Mouse (Mus musculus) heart, postnatal 36 days (tissue): ENCODE data around the gene Gm9918. TPM values are rescaled to one million over a fixed set of nuclear protein-coding genes. Genes with fewer than 3 reads are reported as not detected.
A peak's percentile ranks its signal among the peaks of the same experiment; 100 is the strongest.
"Not testable (repeated sequence)": the region's sequence is repeated elsewhere in the genome, so short reads cannot be mapped to it uniquely, and the experiment has no call there.

Source experiments
- DNase-seq, 2 experiments: peaks; one replicate each; pipeline ENCODE4 v3.0.0; 2021 to 2022
- intact Hi-C: fragments of 180-260 bp; cut with DNase I; formaldehyde crosslinking; loops from one replicate; pipeline ENCODE4 v1.15.1; 2025
- total RNA-seq, 2 experiments: library from RNA; stranded (reverse); gene quantifications; 2 replicates each; pipeline ENCODE4 v1.2.3; 2021

Gm9918 gene
- total RNA-seq: not detected

DNA sequence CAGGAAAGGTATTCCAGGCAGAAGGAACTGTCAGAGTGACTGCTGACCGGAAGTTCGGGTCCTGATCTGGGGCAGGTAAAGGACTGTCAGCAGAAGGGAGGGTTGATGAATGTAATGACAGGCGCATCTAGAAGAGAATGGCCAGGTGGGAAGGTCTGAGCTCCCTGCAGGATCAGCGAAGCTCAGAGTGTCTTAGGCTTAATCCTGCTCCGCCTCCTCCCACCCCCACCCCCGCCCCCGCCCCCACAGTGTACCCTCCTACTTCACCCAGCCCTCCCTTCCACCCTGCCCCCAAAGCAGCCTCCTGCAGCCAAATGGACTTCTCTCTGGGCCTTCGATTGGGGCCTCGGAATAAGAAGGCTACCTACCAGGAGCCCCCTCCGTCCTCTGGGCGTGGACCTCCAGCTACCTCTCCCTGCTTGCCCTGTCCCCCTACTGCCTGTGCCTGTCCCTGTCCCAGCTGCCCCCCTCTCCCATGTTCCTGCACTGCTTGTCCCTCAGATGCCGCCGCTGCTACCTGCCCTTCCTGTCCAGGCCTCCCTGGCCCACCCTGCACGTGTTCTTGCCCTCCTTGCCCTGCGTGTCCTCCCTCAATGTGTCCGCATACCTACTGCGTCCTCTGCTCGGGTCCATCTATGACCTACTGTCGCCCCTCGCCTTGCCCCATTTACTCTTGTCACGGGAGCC is at the start of gene Gm9918:
TSS of gene Gm9918 (plus strand) at position 290 of the 687 bp plus-strand sequence.
- DNase-seq: no peak
- intact Hi-C loops: no loop called here

DNA sequence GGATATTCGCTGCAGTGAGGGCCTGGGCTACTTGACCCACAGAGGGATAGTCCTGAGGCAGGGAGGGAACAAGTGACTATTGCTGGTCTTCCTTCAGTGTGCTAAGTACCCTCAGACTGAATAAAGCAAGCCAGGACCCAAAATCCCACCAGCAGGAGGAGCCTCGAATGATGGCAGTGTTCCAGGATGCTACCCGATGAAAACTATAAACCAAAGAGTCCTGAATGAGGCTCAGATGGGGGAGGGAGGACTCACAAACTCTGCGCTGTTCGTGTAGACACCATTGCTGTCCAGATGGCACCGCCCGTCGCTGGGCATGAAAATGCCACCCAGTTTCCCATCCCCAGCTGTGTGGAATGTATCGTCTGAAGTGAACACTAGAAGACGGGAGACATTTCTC is 48.0 kb upstream of the Gm9918 start:
- DNase-seq: no peak
- intact Hi-C loops: loop anchor here (5.0 kb wide), 1 partner anchor 235 kb away; no protein-coding TSS in a partner anchor

DNA sequence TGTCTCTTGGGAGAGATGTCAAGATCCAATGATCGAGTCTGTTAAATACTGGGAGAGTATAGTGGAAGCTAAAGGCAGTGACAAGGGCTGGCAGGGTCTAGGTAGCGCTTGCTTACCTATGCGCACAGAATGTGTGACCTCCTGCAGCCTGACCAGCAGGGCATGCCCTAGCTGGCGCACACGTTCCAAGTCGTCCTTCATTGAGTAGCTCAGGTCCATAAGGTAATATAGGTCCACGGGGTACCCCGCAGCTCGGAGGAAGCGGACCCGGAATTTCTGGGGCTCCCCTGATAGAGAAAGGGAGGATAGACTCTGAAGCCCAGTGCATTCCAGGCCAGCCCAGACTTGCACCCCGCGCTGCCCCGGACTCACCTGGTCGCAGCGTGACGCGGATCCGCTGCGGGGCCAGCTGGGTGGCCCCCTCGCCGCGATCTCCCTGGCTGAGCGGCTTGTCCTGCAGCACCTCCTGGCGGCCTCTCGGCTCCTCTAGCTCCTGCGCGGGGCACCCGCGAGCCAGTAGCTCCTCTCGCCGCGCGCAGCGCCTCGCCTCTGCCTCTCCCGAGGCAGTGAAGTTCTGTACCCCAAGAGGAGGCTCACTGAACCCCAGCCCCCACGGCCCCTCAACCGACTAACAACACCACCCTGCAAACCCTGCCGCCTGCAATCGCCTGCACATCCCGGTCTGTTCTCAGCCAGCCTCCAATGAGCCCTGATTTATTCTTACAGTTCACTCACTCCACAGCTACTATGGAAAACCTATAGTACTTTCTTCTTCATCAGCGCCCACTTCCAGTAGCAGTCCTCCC is 46.0 kb upstream of the Gm9918 start:
- intact Hi-C loops: loop anchor here (1.0 to 5.0 kb wide), 2 partner anchors 46 to 237 kb away; no protein-coding TSS in a partner anchor
- peak; percentile 85 for DNase-seq

DNA sequence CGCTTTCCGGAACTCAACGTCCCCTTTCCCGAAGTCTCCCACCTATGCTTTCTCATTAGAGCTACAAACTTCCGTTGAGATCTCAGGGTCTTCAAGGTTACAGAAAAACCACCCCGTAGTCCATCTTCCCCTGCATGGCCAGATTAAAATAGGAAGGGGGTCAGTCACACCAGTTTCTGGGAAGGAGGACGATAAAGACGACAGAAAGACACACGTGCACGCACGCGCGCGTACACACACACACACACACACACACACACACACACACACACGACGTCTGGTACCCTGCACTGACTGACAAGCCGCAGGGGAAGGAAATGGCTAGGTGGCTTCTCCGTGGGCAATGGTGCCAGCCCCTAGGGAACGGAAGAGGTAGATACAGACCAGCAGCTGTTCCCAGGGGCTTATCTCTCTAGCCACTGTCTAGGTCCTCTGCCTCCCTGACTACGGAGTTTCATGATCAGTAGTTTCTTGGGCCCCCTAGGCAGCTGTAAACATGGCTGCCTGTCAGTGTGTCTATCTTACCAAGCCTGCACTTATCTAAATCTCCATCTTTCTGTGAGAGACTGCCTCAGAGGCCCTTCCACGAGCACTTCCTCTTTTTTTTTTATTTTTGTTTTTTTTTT is 45.3 kb upstream of the Gm9918 start:
- no peak for DNase-seq
- intact Hi-C loops: loop anchor here (1.0 to 5.0 kb wide), 2 partner anchors 47 to 238 kb away; no protein-coding TSS in a partner anchor

DNA sequence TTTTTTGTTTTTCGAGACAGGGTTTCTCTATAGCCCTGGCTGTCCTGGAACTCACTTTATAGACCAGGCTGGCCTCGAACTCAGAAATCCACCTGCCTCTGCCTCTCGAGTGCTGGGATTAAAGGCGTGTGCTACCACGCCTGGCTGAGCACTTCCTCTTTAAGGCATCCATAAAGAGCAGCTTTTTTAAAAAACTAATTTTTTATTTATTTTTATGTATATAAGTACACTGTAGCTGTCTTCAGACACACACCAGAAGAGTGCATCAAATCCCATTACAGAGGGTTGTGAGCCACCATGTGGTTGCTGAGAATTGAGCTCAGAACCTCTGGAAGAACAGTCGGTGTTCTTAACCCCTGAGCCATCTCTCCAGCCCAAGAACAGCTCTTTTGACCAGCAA is 44.7 kb upstream of the Gm9918 start:
- intact Hi-C loops, DNase-seq: not testable (repeated sequence)

DNA sequence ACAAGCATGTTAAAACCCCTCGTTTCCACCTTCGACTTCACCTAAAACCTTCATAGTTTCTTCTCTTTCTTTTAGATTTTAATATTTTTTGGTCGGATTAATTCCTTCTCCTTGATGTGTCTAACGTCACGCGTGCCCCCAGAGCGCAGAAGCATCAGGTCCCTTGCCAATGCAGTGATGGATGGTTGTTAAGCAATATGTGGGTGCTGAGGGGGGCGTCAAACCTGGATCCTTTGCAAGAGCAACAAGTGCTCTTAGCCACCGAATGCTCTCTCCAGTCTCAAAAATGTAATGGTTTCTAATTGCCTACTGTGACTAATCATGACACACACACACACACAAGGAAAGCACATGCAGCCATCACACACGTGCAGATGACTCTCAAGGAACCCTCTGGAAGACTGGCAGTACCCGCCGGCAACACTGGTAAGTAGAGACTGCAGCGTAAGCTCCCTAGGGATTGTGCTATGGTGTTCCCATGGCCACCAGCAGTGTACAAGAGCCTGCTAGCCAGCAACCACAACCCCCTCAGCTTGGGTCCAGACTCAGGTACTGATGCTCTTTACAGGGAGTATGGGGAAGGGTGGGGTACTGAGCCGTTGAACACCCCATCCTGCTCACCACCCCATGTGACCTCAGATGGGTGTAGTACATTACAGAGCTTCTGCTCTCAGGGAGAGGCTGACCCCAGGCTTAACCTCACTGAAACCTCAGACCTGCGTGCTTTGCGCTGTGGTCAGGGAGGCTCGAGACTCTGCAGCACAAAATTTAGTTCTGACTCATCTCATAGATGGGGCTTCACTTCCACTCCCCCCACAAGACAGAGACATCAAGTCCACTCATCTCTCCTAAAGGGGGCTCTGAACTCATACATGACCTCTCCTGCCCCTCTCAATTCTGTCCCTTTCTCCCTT is 39.7 kb upstream of the Gm9918 start:
- intact Hi-C loops: no loop called here
- DNase-seq: no peak

DNA sequence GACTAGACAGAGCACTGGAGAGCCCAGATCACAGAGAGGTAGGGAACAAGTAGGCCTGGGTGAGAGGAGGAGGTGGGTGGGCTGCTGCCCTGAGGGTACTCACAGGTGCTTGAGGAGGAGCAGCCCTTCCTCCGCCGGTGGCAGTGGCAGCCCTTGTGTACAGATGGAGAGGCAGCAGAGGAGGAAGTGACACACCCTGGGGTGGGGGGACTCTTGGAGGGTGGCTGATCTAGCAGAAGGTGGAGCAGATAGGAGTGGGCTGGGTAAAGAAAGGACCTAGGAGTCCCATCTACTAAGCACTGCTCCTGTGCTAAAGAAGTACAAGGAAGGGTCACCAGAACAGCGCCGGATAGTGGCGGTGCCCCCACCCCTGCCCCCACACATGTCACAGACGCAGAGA is 38.6 kb upstream of the Gm9918 start, which contains the start of gene Itgb7:
TSS of gene Itgb7 (minus strand) at position 197 of the 400 bp plus-strand sequence.
- intact Hi-C loops: no loop called here
- no peak for DNase-seq

DNA sequence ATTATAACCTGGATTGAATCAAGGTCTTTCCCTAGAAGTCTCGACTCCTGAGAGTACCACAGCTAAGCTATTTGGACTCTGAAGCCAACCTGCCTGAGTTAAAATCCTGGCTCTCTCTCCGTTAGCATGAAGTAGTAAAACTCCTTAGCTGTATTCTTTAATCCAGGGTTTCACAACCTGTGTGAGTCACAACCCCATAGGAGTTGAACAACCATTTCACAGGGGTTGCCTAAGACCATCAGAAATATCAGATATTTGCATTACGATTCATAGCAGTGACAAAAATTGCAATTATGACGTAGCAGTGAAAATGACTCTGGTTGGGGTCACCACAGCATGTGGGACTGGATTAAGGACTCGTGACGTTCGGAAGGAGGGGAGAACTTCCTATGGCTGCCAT is 37.6 kb upstream of the Gm9918 start:
- intact Hi-C loops: no loop called here

DNA sequence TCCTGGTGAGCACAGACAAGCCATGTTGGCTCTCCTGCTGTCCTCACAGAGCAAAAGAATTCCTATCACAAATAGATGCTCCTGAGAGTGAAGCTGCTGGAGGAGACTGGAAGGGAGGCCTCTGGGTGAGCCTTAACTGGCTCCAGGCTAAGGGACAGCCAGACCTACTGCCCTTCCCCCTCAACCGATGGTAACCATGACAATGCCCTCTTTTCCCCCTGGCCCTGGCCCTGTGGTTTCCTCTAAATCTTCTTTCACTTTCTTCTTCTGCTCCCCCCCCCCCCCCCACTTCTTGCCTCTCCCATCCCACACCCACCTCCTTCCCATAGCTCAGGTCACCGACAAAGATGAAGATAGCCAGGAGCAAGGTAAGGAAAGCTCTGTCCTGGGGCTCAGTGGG is 36.5 kb upstream of the Gm9918 start:
- no peak for DNase-seq
- intact Hi-C loops: no loop called here

More for the DNA sequence above, 37.6 kb upstream of the Gm9918 start:
- no peak for DNase-seq

DNA sequence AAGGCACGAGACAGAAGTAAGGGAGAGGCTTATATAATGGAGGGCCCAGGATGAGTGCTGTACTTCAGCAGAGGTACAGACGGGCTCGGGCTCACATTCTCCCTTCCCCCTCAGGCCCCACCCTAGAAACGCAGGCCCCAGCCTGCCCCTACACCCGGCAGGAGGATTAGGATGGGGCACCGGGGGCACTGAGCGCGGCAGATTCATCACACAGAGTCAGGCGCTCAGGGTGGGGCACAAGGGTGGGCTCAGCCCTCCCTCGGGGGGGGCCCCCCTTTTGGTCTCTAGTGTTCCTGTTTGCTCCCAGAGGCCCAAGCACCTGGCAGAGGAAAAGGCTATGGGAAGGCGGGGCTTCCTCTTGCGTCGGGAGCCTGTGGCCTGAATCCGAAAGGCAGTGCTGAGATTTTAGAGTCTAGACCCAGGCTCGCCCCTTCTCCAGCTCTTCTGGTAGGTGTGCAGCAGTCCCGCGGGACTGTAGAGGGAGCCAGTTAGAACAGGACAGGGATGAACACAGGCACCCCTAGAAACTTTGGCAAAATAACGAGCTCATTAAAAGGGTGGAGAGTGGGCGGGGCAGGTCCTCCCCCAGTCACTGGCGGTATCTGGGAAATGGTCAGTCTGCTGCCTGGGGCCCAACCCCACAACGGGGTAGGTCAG is 34.9 kb upstream of the Gm9918 start:
- intact Hi-C loops: no loop called here

DNA sequence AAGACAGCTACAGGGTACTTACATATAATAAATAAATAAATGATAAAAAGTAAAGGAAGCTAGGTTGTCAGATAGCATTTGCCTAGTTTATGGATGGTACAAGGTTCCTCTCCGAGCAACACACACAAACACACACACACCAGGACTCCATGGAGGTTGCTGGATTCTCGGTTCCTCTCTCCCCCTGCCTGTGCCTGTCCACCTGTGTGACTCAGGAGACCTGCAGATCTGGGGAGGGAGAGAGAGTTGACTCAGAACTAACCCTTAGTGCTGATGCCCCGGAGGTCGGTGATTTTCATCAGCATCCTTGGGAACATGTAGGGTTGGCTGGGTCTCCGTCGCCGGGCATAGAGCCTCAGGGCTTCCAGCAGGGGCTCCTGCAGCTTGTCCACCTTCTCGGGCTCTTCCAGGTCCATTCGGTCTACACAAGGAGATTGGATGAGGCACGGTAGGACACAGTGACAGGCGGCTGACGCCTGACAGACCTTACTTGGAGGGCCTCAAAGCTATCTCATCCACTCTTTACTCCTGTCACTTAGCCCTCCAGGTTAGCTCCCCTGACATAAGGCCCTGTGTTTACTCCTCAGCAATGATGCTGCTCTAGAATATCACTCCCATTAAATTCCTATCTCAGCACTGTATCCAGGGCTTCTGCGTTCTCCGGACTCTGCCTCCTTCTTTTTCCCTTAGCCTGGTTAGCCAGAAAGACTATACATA is 31.7 kb upstream of the Gm9918 start:
- no peak for DNase-seq
- intact Hi-C loops: loop anchor here (1.0 kb wide), 2 partner anchors 41 to 78 kb away; partner anchors contain the start of gene Mfsd5

More for the DNA sequence above, 34.9 kb upstream of the Gm9918 start:
- peak; percentile 38 to 42 for DNase-seq

DNA sequence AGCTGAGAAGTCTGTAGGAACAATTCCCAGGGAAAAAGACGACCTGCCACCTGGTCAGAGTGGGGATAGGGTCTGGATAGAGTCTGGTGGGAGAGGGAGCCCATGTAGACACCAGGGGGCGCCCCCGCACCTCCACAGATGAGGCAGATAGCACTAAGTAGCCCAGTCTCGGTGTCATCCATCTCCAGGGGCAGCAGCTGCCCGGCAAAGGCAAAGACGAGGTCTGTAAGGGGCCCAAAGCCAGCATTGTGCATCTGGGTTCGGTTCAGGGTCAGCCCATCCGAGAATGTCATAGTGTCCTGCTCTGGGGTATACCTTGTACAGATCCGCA is 31.1 kb upstream of the Gm9918 start:
- DNase-seq: peak; percentile 84 to 86
- intact Hi-C loops: loop anchor here (1.0 kb wide), 2 partner anchors 40 to 77 kb away; partner anchors contain the start of gene Mfsd5

DNA sequence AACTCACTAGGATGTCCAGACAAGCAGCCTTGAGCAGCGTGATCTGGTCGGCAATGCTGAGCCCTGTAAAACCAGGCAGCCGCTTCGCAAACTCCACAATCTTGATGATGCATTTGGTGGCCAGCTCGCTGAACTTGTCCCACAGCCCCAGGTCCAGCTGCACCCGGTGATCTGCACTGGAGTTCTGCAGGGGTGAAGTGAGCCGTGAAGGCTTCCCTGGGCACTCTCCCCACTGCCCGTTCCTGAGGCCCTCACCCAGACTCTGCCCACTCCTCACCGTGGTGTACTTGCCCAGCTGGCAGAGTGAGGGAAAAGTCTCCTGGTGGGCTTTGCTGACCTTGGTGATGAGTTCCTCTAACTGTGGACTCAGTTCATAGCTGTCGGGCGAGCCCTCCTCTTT is 30.5 kb upstream of the Gm9918 start:
- no peak for DNase-seq
- intact Hi-C loops: loop anchor here (1.0 kb wide), 2 partner anchors 39 to 76 kb away; partner anchors contain the start of gene Mfsd5

DNA sequence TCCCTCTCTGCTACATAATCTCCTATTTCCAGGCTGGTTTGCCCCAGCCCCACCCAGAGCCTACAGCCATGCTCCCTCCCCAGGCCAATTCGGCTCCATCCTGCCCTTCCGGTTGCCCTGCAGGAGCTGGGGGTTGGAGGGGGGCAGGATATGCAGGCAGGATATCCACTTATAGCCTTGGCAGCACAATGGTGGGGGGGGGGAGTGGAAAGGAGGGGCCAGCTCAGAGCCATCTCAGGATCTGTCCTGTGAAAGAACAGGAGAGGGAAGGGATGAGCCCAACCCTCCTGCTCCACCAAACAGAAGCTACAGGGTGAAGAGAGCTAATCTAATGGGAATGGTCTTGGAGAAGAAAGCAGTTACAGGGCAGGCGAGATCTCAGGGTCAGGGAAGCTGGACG is 29.8 kb upstream of the Gm9918 start:
- DNase-seq: peak; percentile 39 to 48
- intact Hi-C loops: no loop called here

DNA sequence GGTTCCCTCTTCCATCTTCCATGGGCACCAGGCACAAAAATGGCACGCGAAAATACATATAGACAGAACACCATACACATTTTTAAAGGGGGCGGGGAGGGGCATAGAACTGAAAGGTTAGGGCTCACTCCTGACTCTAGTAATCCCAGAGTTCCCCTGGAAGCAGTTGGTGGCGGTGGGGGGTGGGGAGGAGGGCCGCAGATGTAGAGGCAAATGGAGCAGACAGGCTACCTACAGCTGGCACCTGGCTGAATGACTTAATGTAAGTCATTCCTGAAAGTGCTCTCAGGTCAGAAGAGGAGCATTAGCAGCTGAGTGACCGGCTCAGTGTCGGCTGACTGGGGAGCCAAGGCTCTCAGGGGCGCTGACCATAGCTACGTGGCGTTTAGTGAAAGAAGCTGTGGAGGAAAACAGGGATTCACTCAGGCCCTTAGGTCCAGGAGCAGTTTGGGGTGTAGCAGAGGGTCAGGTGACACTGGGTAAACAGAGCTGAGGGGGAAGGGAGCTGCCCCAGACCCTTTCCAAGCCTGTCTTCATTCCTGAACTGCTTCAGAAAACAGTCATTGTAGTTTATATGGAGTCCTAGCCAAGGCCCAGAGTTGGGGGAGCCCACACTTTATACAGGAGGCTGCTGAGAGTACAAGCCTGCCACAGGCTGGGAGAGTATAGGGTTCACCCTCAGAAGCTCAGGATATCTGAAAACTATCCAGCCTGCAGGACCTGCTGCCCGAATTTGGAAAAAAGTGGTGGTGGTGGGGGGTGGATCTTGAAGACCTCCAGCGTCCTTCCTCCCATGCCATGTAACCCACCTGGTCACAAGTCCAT is 27.7 kb upstream of the Gm9918 start:
- no peak for DNase-seq
- intact Hi-C loops: no loop called here

DNA sequence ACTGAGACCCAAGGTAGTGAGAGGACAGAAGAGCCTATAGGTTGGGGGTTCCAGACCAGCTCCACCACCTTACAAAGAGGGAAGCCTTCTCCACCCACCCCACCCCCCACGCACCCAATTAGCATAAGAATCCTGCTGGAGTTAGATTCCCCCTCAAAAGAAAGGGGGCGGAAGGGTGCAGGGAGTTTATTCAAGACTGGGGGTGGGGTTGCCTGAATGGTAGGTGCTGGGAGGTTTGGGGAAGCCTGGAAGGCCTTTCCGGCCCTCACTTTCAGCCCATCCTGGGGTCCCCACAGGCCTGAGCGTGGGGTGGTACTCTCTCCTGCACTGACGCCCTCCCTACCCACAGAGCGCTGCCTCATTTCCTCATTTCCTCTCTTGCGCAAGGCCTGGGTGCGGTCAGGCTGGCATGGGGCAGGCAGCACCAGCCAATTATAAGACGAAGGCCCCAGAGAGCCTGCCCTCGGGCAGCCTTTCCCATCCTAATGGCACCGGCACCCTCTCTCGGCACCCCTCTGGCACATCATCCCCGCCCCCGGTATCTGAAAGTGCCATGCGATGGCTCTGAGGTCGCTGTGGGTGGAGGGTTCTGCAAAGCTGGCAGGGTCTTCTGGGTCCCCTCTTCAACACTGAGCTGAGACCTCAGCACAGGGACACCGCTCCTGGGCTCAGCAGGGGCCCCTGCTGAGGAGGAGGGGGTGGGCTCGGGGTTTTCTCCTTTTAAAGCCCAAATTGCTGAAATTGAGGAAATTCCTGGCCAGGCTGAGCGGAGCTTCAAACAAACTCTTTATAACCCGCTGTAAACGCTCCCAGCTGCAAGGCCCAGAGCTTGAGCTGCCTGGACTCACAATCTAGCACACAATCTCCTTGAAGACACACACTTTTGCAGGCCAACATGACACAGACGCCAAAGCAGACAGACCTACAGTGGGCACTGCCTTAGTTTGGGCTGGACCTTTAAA is 26.9 kb upstream of the Gm9918 start:
- DNase-seq: peak; percentile 67 to 73
- intact Hi-C loops: no loop called here
